Mouse (Mus musculus): ENCODE results near the gene Hmgxb4. TPM values are rescaled to one million over a fixed set of nuclear protein-coding genes. Genes with fewer than 3 reads are reported as not detected.
A peak's percentile ranks its signal among the peaks of the same experiment; 100 is the strongest.

Gene Hmgxb4
- total RNA-seq, 2 experiments from 2014 or later: 24.5 to 26.3 TPM

GRCm38 (mm10) chr8:75018274-75018972 lies 25.3 kb downstream of the Hmgxb4 start:
- DNase-seq: no peak

- no peak for DNase-seq
Measured at GRCm38 (mm10) chr8:75023660-75024316, 30.6 kb downstream of the Hmgxb4 start.

GRCm38 (mm10) chr8:75025809-75026208 lies 32.7 kb downstream of the Hmgxb4 start:
- DNase-seq: no peak

- DNase-seq: no peak
Measured at GRCm38 (mm10) chr8:75030453-75031024, 37.4 kb downstream of the Hmgxb4 start.

- no peak for DNase-seq
Measured at GRCm38 (mm10) chr8:75032961-75033360, 39.8 kb downstream of the Hmgxb4 start.

- peak; percentile 98 to 99 for DNase-seq
Measured at GRCm38 (mm10) chr8:75033511-75034243, 40.5 kb downstream of the Hmgxb4 start, which contains the start of gene Tom1. Tom1 (plus strand) TSS chr8:75033705.

- no peak for DNase-seq
Measured at GRCm38 (mm10) chr8:75034285-75034684, 41.1 kb downstream of the Hmgxb4 start.

- no peak for DNase-seq
Measured at GRCm38 (mm10) chr8:75035640-75036039, 42.5 kb downstream of the Hmgxb4 start.

- no peak for DNase-seq
Measured at GRCm38 (mm10) chr8:75038497-75038896, 45.3 kb downstream of the Hmgxb4 start.

- DNase-seq: no peak
Measured at GRCm38 (mm10) chr8:75039754-75040153, 46.6 kb downstream of the Hmgxb4 start.

- DNase-seq: no peak
Measured at GRCm38 (mm10) chr8:75042171-75042570, 49.0 kb downstream of the Hmgxb4 start.

GRCm38 (mm10) chr8:75042974-75043373 lies 49.8 kb downstream of the Hmgxb4 start:
- no peak for DNase-seq

GRCm38 (mm10) chr8:75046303-75046702 lies 53.1 kb downstream of the Hmgxb4 start:
- DNase-seq: no peak

GRCm38 (mm10) chr8:75047784-75048183 lies 54.6 kb downstream of the Hmgxb4 start:
- no peak for DNase-seq

- no peak for DNase-seq
Measured at GRCm38 (mm10) chr8:75053342-75053741, 60.2 kb downstream of the Hmgxb4 start.

GRCm38 (mm10) chr8:75055673-75056072 lies 62.5 kb downstream of the Hmgxb4 start:
- DNase-seq: no peak

GRCm38 (mm10) chr8:75060022-75060421 lies 66.9 kb downstream of the Hmgxb4 start:
- no peak for DNase-seq

- DNase-seq: no peak
Measured at GRCm38 (mm10) chr8:75060815-75061214, 67.7 kb downstream of the Hmgxb4 start.

GRCm38 (mm10) chr8:75063290-75063689 lies 70.1 kb downstream of the Hmgxb4 start:
- no peak for DNase-seq

GRCm38 (mm10) chr8:75064790-75065189 lies 71.6 kb downstream of the Hmgxb4 start:
- no peak for DNase-seq

GRCm38 (mm10) chr8:75067287-75067686 lies 74.1 kb downstream of the Hmgxb4 start:
- no peak for DNase-seq

- DNase-seq: no peak
Measured at GRCm38 (mm10) chr8:75070297-75070696, 77.1 kb downstream of the Hmgxb4 start.
